Mouse (Mus musculus): ENCODE measurements at regions not wholly inside any gene's neighbourhood (a gene's known extent, or its start where the extent isn't known, plus 50 kb on each side); places are given as distances from the start of the nearest gene placed in this dataset.

- no peak overlapping the region for H3K4me3 ChIP-seq (ENCODE audit: low read depth, low read length)
- H3K27me3 ChIP-seq (ENCODE audit: insufficient read depth, low read length), result no peaks in the 10 kb centered on the region
- no peak overlapping the region for H3K27ac ChIP-seq (ENCODE audit: low read depth, low read length)
- no peak for ATAC-seq (ENCODE audit: low FRiP score)
- no peaks in the 10 kb centered on the region for H3K9me3 ChIP-seq (ENCODE audit: low read length)
- no peak for TF ChIP-seq CTCF (IDR thresholded peaks at IDR 0.05)
- DNase-seq (ENCODE audit: low spot score), result peak; percentile 4
- H3K4me1 ChIP-seq (ENCODE audit: insufficient read depth, low read length), result no peaks in the 10 kb centered on the region
- 70% methylated on average over 3 of the region's 3 CpGs for WGBS
- no peak overlapping the region for H3K4me2 ChIP-seq (ENCODE audit: low read depth, low read length, poor library complexity, severe bottlenecking)
- no peak overlapping the region for H3K9ac ChIP-seq (replicated peaks; ENCODE audit: low read length, poor library complexity, severe bottlenecking)
- no peaks in the 10 kb centered on the region for H3K36me3 ChIP-seq (ENCODE audit: insufficient read depth, low read length)
Measured at GRCm38 (mm10) chr19:19942697-19943096, 448.0 kb downstream of the Anxa1 start.

- no peak overlapping the region for H3K4me3 ChIP-seq (ENCODE audit: low read depth, low read length)
- DNase-seq (ENCODE audit: low spot score) (no peak), ATAC-seq (ENCODE audit: low FRiP score) (no peak)
- H3K27ac ChIP-seq (ENCODE audit: low read depth, low read length), result no peak overlapping the region
- no peak for TF ChIP-seq CTCF (IDR thresholded peaks at IDR 0.05)
- no peak overlapping the region for H3K9ac ChIP-seq (replicated peaks; ENCODE audit: low read length, poor library complexity, severe bottlenecking)
- 88% methylated on average over 2 of the region's 2 CpGs for WGBS
- no peaks in the 10 kb centered on the region for H3K27me3 ChIP-seq (ENCODE audit: insufficient read depth, low read length)
- H3K4me2 ChIP-seq (ENCODE audit: low read depth, low read length, poor library complexity, severe bottlenecking), result no peak overlapping the region
- H3K36me3 ChIP-seq (ENCODE audit: insufficient read depth, low read length), result no peaks in the 10 kb centered on the region
- no peaks in the 10 kb centered on the region for H3K9me3 ChIP-seq (ENCODE audit: low read length)
- no peaks in the 10 kb centered on the region for H3K4me1 ChIP-seq (ENCODE audit: insufficient read depth, low read length)
Measured at GRCm38 (mm10) chr19:19921109-19921508, 469.6 kb downstream of the Anxa1 start.

- no peaks in the 10 kb centered on the region for H3K9me3 ChIP-seq (ENCODE audit: low read length)
- H3K9ac ChIP-seq (replicated peaks; ENCODE audit: low read length, poor library complexity, severe bottlenecking), result no peak overlapping the region
- WGBS, result 75% methylated on average over 8 of the region's 8 CpGs
- no peaks in the 10 kb centered on the region for H3K27me3 ChIP-seq (ENCODE audit: insufficient read depth, low read length)
- H3K4me2 ChIP-seq (ENCODE audit: low read depth, low read length, poor library complexity, severe bottlenecking), result no peak overlapping the region
- DNase-seq (ENCODE audit: low spot score) (peak; percentile 52), ATAC-seq (ENCODE audit: low FRiP score) (0 out of 2 replicates have a peak, but pooled peaks have one; percentile 60)
- no peak for TF ChIP-seq CTCF (IDR thresholded peaks at IDR 0.05)
- H3K27ac ChIP-seq (ENCODE audit: low read depth, low read length), result no peak overlapping the region
- no peaks in the 10 kb centered on the region for H3K36me3 ChIP-seq (ENCODE audit: insufficient read depth, low read length)
- H3K4me3 ChIP-seq (ENCODE audit: low read depth, low read length), result no peak overlapping the region
- no peaks in the 10 kb centered on the region for H3K4me1 ChIP-seq (ENCODE audit: insufficient read depth, low read length)
Measured at GRCm38 (mm10) chr19:19885933-19886710, 504.6 kb downstream of the Anxa1 start.

GRCm38 (mm10) chr19:19880895-19881294, 509.8 kb downstream of the Anxa1 start:
- Histone ChIP-seq H3K4me1 (ENCODE audit: insufficient read depth, low read length) (no peaks in the 10 kb centered on the region), H3K27ac (ENCODE audit: low read depth, low read length) (no peak overlapping the region), H3K9ac (replicated peaks; ENCODE audit: low read length, poor library complexity, severe bottlenecking) (no peak overlapping the region), H3K36me3 (ENCODE audit: insufficient read depth, low read length) (no peaks in the 10 kb centered on the region), H3K4me2 (ENCODE audit: low read depth, low read length, poor library complexity, severe bottlenecking) (no peak overlapping the region), H3K4me3 (ENCODE audit: low read depth, low read length) (no peak overlapping the region), H3K27me3 (ENCODE audit: insufficient read depth, low read length) (no peaks in the 10 kb centered on the region), H3K9me3 (ENCODE audit: low read length) (no peaks in the 10 kb centered on the region)
- ATAC-seq (ENCODE audit: low FRiP score), result no peak
- DNase-seq (ENCODE audit: low spot score), result no peak
- TF ChIP-seq CTCF (IDR thresholded peaks at IDR 0.05), result no peak

- H3K36me3 ChIP-seq (ENCODE audit: insufficient read depth, low read length), result no peaks in the 10 kb centered on the region
- no peak for TF ChIP-seq CTCF (IDR thresholded peaks at IDR 0.05)
- no peak overlapping the region for H3K4me2 ChIP-seq (ENCODE audit: low read depth, low read length, poor library complexity, severe bottlenecking)
- H3K9ac ChIP-seq (replicated peaks; ENCODE audit: low read length, poor library complexity, severe bottlenecking), result no peak overlapping the region
- DNase-seq (ENCODE audit: low spot score), result peak; percentile 6
- H3K4me1 ChIP-seq (ENCODE audit: insufficient read depth, low read length), result no peaks in the 10 kb centered on the region
- H3K27ac ChIP-seq (ENCODE audit: low read depth, low read length), result no peak overlapping the region
- H3K9me3 ChIP-seq (ENCODE audit: low read length), result no peaks in the 10 kb centered on the region
- no peaks in the 10 kb centered on the region for H3K27me3 ChIP-seq (ENCODE audit: insufficient read depth, low read length)
- 56% methylated on average over 4 of the region's 4 CpGs for WGBS
- no peak for ATAC-seq (ENCODE audit: low FRiP score)
- no peak overlapping the region for H3K4me3 ChIP-seq (ENCODE audit: low read depth, low read length)
Measured at GRCm38 (mm10) chr19:19848152-19848551, 542.6 kb downstream of the Anxa1 start.

- 91% methylated on average over 1 of the region's 1 CpGs for WGBS
- DNase-seq (ENCODE audit: low spot score), result no peak
- H3K27ac ChIP-seq (ENCODE audit: low read depth, low read length), result no peak overlapping the region
- H3K36me3 ChIP-seq (ENCODE audit: insufficient read depth, low read length), result no peaks in the 10 kb centered on the region
- H3K9ac ChIP-seq (replicated peaks; ENCODE audit: low read length, poor library complexity, severe bottlenecking), result no peak overlapping the region
- H3K27me3 ChIP-seq (ENCODE audit: insufficient read depth, low read length), result no peaks in the 10 kb centered on the region
- no peak for TF ChIP-seq CTCF (IDR thresholded peaks at IDR 0.05)
- H3K4me3 ChIP-seq (ENCODE audit: low read depth, low read length), result no peak overlapping the region
- H3K9me3 ChIP-seq (ENCODE audit: low read length), result no peaks in the 10 kb centered on the region
- ATAC-seq (ENCODE audit: low FRiP score), result no peak
- H3K4me2 ChIP-seq (ENCODE audit: low read depth, low read length, poor library complexity, severe bottlenecking), result no peak overlapping the region
- no peaks in the 10 kb centered on the region for H3K4me1 ChIP-seq (ENCODE audit: insufficient read depth, low read length)
Measured at GRCm38 (mm10) chr19:19807992-19808391, 582.8 kb downstream of the Anxa1 start.

All from midbrain, postnatal 0 days (tissue).